Mouse (Mus musculus) liver, embryonic 14.5 days (tissue): Measurements from ENCODE around the gene Arpc4.

ENCODE experiments used
- CTCF ChIP-seq: IDR thresholded peaks from 2 replicates; pipeline ENCODE4 v1.5.1; 2016; ENCODE audit warnings: antibody characterized with exemption, low read depth, control low read depth
- EP300 ChIP-seq: IDR thresholded peaks from 2 replicates; pipeline ENCODE4 v1.6.1; 2016; ENCODE audit warnings: antibody characterized with exemption, low read depth

DNA sequence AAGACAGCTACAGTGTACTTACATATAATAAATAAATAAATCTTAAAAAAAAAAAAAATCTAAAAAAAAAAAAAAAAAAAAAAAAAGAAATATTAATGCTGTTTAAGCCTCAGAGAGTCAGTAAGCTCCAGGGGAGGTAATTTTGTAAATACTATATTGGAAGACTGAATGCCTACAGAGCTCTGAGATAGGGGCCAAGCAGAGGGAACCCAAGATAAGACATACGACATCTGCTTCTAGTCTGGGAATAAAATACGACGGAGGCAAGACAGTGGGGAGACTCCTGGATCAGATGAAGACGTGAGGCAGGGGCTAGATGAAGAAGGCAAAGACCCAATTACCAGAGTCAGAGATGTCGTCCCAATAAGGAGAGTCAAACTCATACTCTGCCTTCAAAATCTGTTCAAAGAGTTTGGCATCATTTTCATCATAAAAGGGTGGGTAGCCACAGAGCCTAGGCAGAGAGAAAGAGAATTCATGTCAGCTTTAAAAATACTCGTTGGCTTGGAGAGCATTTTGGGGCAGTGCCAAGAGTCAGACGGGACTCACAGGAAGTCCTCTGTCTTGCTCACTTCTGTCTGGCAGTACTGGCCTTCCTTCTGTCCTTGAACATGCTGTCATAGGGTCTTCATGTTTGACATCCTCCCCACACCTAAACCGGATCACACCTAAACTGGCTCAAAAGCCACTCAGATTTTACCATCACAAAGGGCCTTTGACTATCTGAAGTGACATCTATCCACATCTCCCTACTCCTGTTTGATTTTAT, 40.9 kb upstream of the Arpc4 start:
- no peak for TF ChIP-seq CTCF
- no peak for TF ChIP-seq EP300
